Mouse (Mus musculus) embryonic fibroblast, embryonic 13.5 days (primary cell): ENCODE measurements around the gene Kif6.

Experiments used
- CTCF ChIP-seq: IDR thresholded peaks from 2 replicates; pipeline ENCODE4 v1.5.1; 2011; ENCODE audit warnings: mild to moderate bottlenecking, control low read depth, low read length, moderate library complexity, borderline replicate concordance; ENCODE audit not compliant: insufficient read depth
- POLR2A ChIP-seq: IDR thresholded peaks from 2 replicates; pipeline ENCODE4 v1.6.1; 2011; ENCODE audit warnings: low read depth, mild to moderate bottlenecking, control low read depth, low read length, moderate library complexity

GRCm38 (mm10) chr17:49759047-49759446, 144.1 kb downstream of the Kif6 start:
- TF ChIP-seq CTCF (no peak), POLR2A (no peak)
